Mouse (Mus musculus): ENCODE data around the gene Pnmal1.

DNA sequence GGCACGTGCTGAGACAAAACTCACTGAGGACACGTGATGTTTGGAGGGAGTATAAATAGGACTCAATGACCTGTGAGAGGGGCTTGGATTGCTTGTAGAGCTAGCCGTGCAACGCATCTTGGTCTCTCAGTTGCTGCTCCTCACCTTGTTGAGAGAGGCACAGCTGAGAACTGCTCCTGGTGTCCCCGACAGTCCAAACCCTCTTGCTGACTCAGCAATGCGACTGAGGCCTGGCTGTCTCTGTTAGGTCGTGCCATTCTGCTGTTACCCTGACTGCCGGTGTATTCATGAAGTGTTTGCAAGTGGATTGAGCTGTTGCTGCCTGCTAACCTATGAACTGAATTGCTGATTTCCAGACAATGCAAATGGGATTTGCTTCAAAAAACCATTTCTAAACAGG, 16.8 kb downstream of the Pnmal1 start:
- TF ChIP-seq CTCF (IDR thresholded peaks at IDR 0.05; ENCODE audit: extremely low read depth, insufficient read depth, low read length): no peak
- TF ChIP-seq POLR2A (IDR thresholded peaks at IDR 0.05; ENCODE audit: extremely low read depth, insufficient read depth, low read length): no peak
